Mouse (Mus musculus): ENCODE measurements around the gene Nbea.

- TF ChIP-seq GATA1 (IDR thresholded peaks at IDR 0.05; ENCODE audit: borderline replicate concordance, low read length) (no peak), FLI1 (IDR thresholded peaks at IDR 0.05; ENCODE audit: low read length) (no peak)
Measured at GRCm38 (mm10) chr3:55847115-55847514, 336.4 kb downstream of the Nbea start.

All from megakaryocyte, embryonic 14.5 days (primary cell).